Mouse (Mus musculus) skeletal muscle tissue, postnatal 0 days (tissue): ENCODE data around the gene Gdnf. TPM values are rescaled to one million over a fixed set of nuclear protein-coding genes. Genes with fewer than 3 reads are reported as not detected.

Experiments
- polyA plus RNA-seq: library from polyadenylated mRNA; unstranded; fragments of >200 nt; fragmentation: Nextera tagmentation; extraction: Ambion mirVana; gene quantifications from 2 replicates; pipeline ENCODE4 v1.2.1, GENCODE M21; 2015

Gdnf gene
- polyA plus RNA-seq = 0.27 and 0.40 TPM in 2 replicates

DNA sequence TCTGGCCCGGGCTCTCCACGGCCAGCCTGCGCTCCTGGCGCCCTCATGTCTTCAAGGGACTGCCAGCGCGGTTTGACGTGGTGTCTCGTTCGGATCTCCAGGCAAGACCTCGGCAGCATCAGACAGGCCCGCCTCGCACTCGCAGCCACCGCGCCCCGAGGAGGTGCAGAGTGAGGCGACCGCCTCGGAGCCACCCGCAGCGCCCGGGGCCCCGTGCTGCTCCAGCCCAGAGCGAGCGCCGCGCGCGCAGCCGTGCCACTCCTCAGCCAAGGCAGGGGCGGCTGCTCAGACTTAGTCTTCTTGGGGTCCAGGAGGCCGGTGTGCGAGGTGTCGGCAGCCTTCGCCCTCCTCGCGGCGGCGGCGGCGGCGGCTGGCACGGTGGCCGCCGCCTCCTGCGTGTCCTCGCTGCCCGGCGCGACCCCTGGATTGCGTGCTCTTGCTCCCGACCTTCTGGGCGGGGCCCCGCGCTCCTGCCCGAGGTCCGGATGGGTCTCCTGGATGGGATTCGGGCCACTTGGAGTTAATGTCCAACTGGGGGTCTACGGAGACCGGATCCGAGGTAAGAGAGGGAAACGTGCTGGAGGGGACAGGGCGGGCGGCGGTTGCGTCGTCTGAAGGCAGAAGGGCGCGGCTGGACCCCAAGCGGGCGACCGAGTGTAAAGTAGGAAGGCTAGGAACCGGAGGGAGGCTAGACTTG, at the start of gene Gdnf:
Gene Gdnf, plus strand, starts transcription at position 291 of the 697 bp plus-strand sequence.

